Mouse (Mus musculus): ENCODE results near the gene Sytl2.

DNA sequence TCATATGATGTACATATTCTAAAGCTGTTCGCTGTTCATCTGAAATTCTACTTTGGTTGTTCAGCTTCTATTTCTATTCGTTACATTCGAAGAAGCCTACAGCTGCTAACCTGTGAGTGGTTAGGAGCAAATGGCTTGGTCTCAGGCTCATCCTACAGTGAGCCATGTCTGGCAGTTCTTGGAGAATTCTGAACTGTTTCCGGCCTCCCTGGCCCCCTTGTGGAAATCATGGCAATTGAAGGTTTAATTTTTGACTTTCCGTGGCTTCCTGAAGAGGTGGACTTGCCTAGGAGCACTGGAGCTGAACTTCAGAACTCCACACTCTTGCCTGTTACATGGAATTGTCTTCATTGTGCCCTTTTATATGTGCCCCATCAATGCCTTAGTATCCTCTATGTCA is 49.1 kb upstream of the Sytl2 start:
- TF ChIP-seq CTCF (IDR thresholded peaks at IDR 0.05; ENCODE audit: low read depth, low read length) (no peak), GATA1 (IDR thresholded peaks at IDR 0.05; ENCODE audit: borderline replicate concordance, low read length) (no peak), POLR2AphosphoS5 (IDR thresholded peaks at IDR 0.05; ENCODE audit: insufficient replicate concordance, low read depth, low read length) (no peak), TAL1 (conservative IDR thresholded peaks at IDR 0.05; ENCODE audit: low read depth, low read length) (no peak)
